Mouse (Mus musculus) cerebellum, adult 9-10 months (tissue): ENCODE measurements around the gene Mrtfa.

Experiments
- DNase-seq: peaks from one replicate; pipeline ENCODE4 v3.0.0; 2022

Gene Mrtfa

GRCm38 (mm10) chr15:81060975-81061374, 129.6 kb downstream of the Mrtfa start:
- DNase-seq = no peak

- DNase-seq = no peak
Measured at GRCm38 (mm10) chr15:81057736-81058135, 132.8 kb downstream of the Mrtfa start.

- no peak for DNase-seq
Measured at GRCm38 (mm10) chr15:81055488-81055887, 135.1 kb downstream of the Mrtfa start.

- DNase-seq = no peak
Measured at GRCm38 (mm10) chr15:81052491-81052890, 138.1 kb downstream of the Mrtfa start.

GRCm38 (mm10) chr15:81050488-81050887, 140.1 kb downstream of the Mrtfa start:
- no peak for DNase-seq

- no peak for DNase-seq
Measured at GRCm38 (mm10) chr15:81049401-81050053, 141.0 kb downstream of the Mrtfa start.

- DNase-seq = no peak
Measured at GRCm38 (mm10) chr15:81047497-81047896, 143.1 kb downstream of the Mrtfa start.

GRCm38 (mm10) chr15:81046061-81046460, 144.5 kb downstream of the Mrtfa start:
- DNase-seq = no peak

- DNase-seq = no peak
Measured at GRCm38 (mm10) chr15:81045336-81045735, 145.2 kb downstream of the Mrtfa start.

- DNase-seq = no peak
Measured at GRCm38 (mm10) chr15:81044446-81044845, 146.1 kb downstream of the Mrtfa start.

- no peak for DNase-seq
Measured at GRCm38 (mm10) chr15:81042276-81042931, 148.2 kb downstream of the Mrtfa start.

GRCm38 (mm10) chr15:81041767-81042166, 148.8 kb downstream of the Mrtfa start:
- no peak for DNase-seq

GRCm38 (mm10) chr15:81038419-81038818, 152.1 kb downstream of the Mrtfa start:
- no peak for DNase-seq

- no peak for DNase-seq
Measured at GRCm38 (mm10) chr15:81035417-81036162, 155.0 kb downstream of the Mrtfa start.

- DNase-seq = no peak
Measured at GRCm38 (mm10) chr15:81034119-81034518, 156.4 kb downstream of the Mrtfa start.

- DNase-seq = no peak
Measured at GRCm38 (mm10) chr15:81032941-81033629, 157.5 kb downstream of the Mrtfa start.

GRCm38 (mm10) chr15:81031611-81032010, 158.9 kb downstream of the Mrtfa start:
- no peak for DNase-seq

GRCm38 (mm10) chr15:81030891-81031425, 159.6 kb downstream of the Mrtfa start:
- no peak for DNase-seq

- peak; percentile 82 for DNase-seq
Measured at GRCm38 (mm10) chr15:81027378-81028173, 163.0 kb downstream of the Mrtfa start.

GRCm38 (mm10) chr15:81026901-81027300, 163.7 kb downstream of the Mrtfa start:
- no peak for DNase-seq

- DNase-seq = no peak
Measured at GRCm38 (mm10) chr15:81023842-81024241, 166.7 kb downstream of the Mrtfa start.

GRCm38 (mm10) chr15:81022437-81022836, 168.1 kb downstream of the Mrtfa start:
- DNase-seq = no peak
